Mouse (Mus musculus) MEL (cell line): ENCODE data around the gene Calhm5. TPM values are rescaled to one million over a fixed set of nuclear protein-coding genes. Genes with fewer than 3 reads are reported as not detected.
A peak's percentile ranks its signal among the peaks of the same experiment; 100 is the strongest.

Source experiments
- DNase-seq: peaks from one replicate; pipeline ENCODE4 v3.0.0; 2011; ENCODE audit warnings: low read depth, low spot score
- H3K27ac ChIP-seq: 2 replicates; pipeline ENCODE4 v1.5.1; 2012; ENCODE audit warnings: low read depth, mild to moderate bottlenecking, control low read depth, low read length, moderate library complexity; ENCODE audit not compliant: control insufficient read depth
- H3K27me3 ChIP-seq, 2 experiments: fragments of 150-350 bp in 1 of 2; sonication (generic) in 1 of 2; 2 replicates each; pipeline ENCODE4 v1.6.1; 2012; ENCODE audit warnings: low read length in 2 of 2, mild to moderate bottlenecking in 2 of 2, improper control_type of control experiment in 1 of 2, moderate library complexity in 1 of 2; ENCODE audit not compliant: insufficient read depth in 2 of 2, control insufficient read depth in 1 of 2
- H3K36me3 ChIP-seq, 2 experiments: 2 replicates each; pipeline ENCODE4 v1.6.1; 2012 to 2014; ENCODE audit warnings: low read length in 2 of 2, improper control_type of control experiment in 1 of 2, inconsistent platforms in 1 of 2, mild to moderate bottlenecking in 1 of 2; ENCODE audit not compliant: insufficient read depth in 2 of 2, control insufficient read depth in 1 of 2
- H3K4me1 ChIP-seq, 2 experiments: fragments of 150-350 bp in 1 of 2; sonication (generic) in 1 of 2; 2 replicates each; pipeline ENCODE4 v1.6.1; 2012; ENCODE audit warnings: low read length in 2 of 2, improper control_type of control experiment in 1 of 2, mild to moderate bottlenecking in 1 of 2; ENCODE audit not compliant: insufficient read depth in 2 of 2, control insufficient read depth in 1 of 2
- H3K4me3 ChIP-seq, 2 experiments: fragments of 150-350 bp in 1 of 2; sonication (generic) in 1 of 2; 2 replicates each; pipeline ENCODE4 v1.5.1; 2012; ENCODE audit warnings: low read depth in 2 of 2, low read length in 2 of 2, mild to moderate bottlenecking in 2 of 2, moderate library complexity in 2 of 2, control low read depth in 1 of 2, improper control_type of control experiment in 1 of 2; ENCODE audit not compliant: control insufficient read depth in 1 of 2, insufficient read depth in 1 of 2
- H3K79me2 ChIP-seq: 2 replicates; pipeline ENCODE4 v1.6.1; 2012; ENCODE audit warnings: mild to moderate bottlenecking, low read length, moderate library complexity; ENCODE audit not compliant: control insufficient read depth, poor library complexity, insufficient read depth
- H3K9ac ChIP-seq: 2 replicates; pipeline ENCODE4 v1.6.1; 2012; ENCODE audit warnings: low read depth, mild to moderate bottlenecking, control low read depth, low read length, moderate library complexity; ENCODE audit not compliant: control insufficient read depth, poor library complexity, severe bottlenecking
- H3K9me3 ChIP-seq: fragments of 150-350 bp; sonication (generic); replicated peaks from 2 replicates; pipeline ENCODE4 v1.6.1; 2012; ENCODE audit warnings: mild to moderate bottlenecking, low read length, improper control_type of control experiment, moderate library complexity; ENCODE audit not compliant: insufficient read depth
- BHLHE40 ChIP-seq: IDR thresholded peaks from 2 replicates; pipeline ENCODE4 v1.6.1; 2012; ENCODE audit warnings: low read depth, mild to moderate bottlenecking, inconsistent platforms, low read length, improper control_type of control experiment, borderline replicate concordance
- CHD1 ChIP-seq: IDR thresholded peaks from 2 replicates; pipeline ENCODE4 v1.6.1; 2012; ENCODE audit warnings: low read depth, mild to moderate bottlenecking, inconsistent platforms, low read length, improper control_type of control experiment
- CHD2 ChIP-seq: IDR thresholded peaks from 2 replicates; pipeline ENCODE4 v1.6.1; 2011; ENCODE audit warnings: low read length, improper control_type of control experiment
- ELF1 ChIP-seq: IDR thresholded peaks from 2 replicates; pipeline ENCODE4 v1.6.1; 2014; ENCODE audit warnings: low read depth, mild to moderate bottlenecking, inconsistent platforms, low read length, improper control_type of control experiment, moderate library complexity
- EP300 ChIP-seq, 2 experiments: IDR thresholded peaks; 2 replicates each; pipeline ENCODE4 v1.6.1; 2011; ENCODE audit warnings: improper control_type of control experiment in 2 of 2, low read length in 2 of 2, low read depth in 1 of 2, mild to moderate bottlenecking in 1 of 2
- ETS1 ChIP-seq: IDR thresholded peaks from 2 replicates; pipeline ENCODE4 v1.6.1; 2012; ENCODE audit warnings: low read depth, mild to moderate bottlenecking, inconsistent platforms, low read length, improper control_type of control experiment, moderate library complexity
- MAFK ChIP-seq: IDR thresholded peaks from 2 replicates; pipeline ENCODE4 v1.6.1; 2011; ENCODE audit warnings: low read depth, mild to moderate bottlenecking, low read length, improper control_type of control experiment, borderline replicate concordance
- MEF2A ChIP-seq: IDR thresholded peaks from 2 replicates; pipeline ENCODE4 v1.6.1; 2014; ENCODE audit warnings: low read depth, mild to moderate bottlenecking, inconsistent platforms, low read length, improper control_type of control experiment; ENCODE audit not compliant: poor library complexity, insufficient replicate concordance, severe bottlenecking; ENCODE audit errors: extremely low read depth
- MXI1 ChIP-seq: IDR thresholded peaks from 2 replicates; pipeline ENCODE4 v1.6.1; 2011; ENCODE audit warnings: mild to moderate bottlenecking, low read depth, low read length, improper control_type of control experiment
- MYC ChIP-seq: IDR thresholded peaks from 2 replicates; pipeline ENCODE4 v1.6.1; 2011; ENCODE audit warnings: low read depth, mild to moderate bottlenecking, low read length, improper control_type of control experiment, moderate library complexity
- RAD21 ChIP-seq: IDR thresholded peaks from 2 replicates; pipeline ENCODE4 v1.6.1; 2011; ENCODE audit warnings: mild to moderate bottlenecking, low read depth, low read length, improper control_type of control experiment
- RCOR1 ChIP-seq: IDR thresholded peaks from 2 replicates; pipeline ENCODE4 v1.6.1; 2012; ENCODE audit warnings: low read depth, mild to moderate bottlenecking, inconsistent platforms, low read length, improper control_type of control experiment
- SIN3A ChIP-seq: IDR thresholded peaks from 2 replicates; pipeline ENCODE4 v1.6.1; 2012; ENCODE audit warnings: low read length, improper control_type of control experiment, inconsistent platforms
- SMC3 ChIP-seq: IDR thresholded peaks from 2 replicates; pipeline ENCODE4 v1.6.1; 2011; ENCODE audit warnings: low read depth, low read length, improper control_type of control experiment
- UBTF ChIP-seq: IDR thresholded peaks from 2 replicates; pipeline ENCODE4 v1.6.1; 2012; ENCODE audit warnings: low read depth, mild to moderate bottlenecking, inconsistent platforms, low read length, improper control_type of control experiment, moderate library complexity, borderline replicate concordance; ENCODE audit not compliant: insufficient read depth
- USF1 ChIP-seq: IDR thresholded peaks from 2 replicates; pipeline ENCODE4 v1.6.1; 2014; ENCODE audit warnings: low read depth, mild to moderate bottlenecking, inconsistent platforms, low read length, improper control_type of control experiment, moderate library complexity
- USF2 ChIP-seq, 2 experiments: IDR thresholded peaks; 2 replicates each; pipeline ENCODE4 v1.6.1; 2011 to 2012; ENCODE audit warnings: improper control_type of control experiment in 2 of 2, low read length in 2 of 2, borderline replicate concordance in 1 of 2, inconsistent platforms in 1 of 2, low read depth in 1 of 2, mild to moderate bottlenecking in 1 of 2; ENCODE audit not compliant: insufficient read depth in 1 of 2
- ZC3H11A ChIP-seq: IDR thresholded peaks from 2 replicates; pipeline ENCODE4 v1.6.1; 2012; ENCODE audit warnings: low read depth, mild to moderate bottlenecking, inconsistent platforms, low read length, improper control_type of control experiment
- ZKSCAN1 ChIP-seq: IDR thresholded peaks from 2 replicates; pipeline ENCODE4 v1.6.1; 2012; ENCODE audit warnings: low read depth, mild to moderate bottlenecking, inconsistent platforms, low read length, improper control_type of control experiment, moderate library complexity
- polyA plus RNA-seq, 2 experiments: library from polyadenylated mRNA; stranded (reverse) in 1 of 2; unstranded in 1 of 2; fragments of >175 nt in 1 of 2; fragments of >200 nt in 1 of 2; gene quantifications; 2 replicates each; pipeline versions ENCODE4 v1.2.1 to v1.2.4; 2012; ENCODE audit warnings: low replicate concordance in 2 of 2, low read depth in 1 of 2; ENCODE audit not compliant: insufficient read length in 2 of 2, insufficient read depth in 1 of 2, missing spikeins in 1 of 2
- total RNA-seq: library from RNA; depleted of rRNA; stranded (reverse); fragments of 300-350 nt; gene quantifications from 2 replicates; pipeline ENCODE4 v1.2.3, GENCODE M21; 2012

The Calhm5 gene
- total and polyA plus RNA-seq, 3 experiments = not detected

DNA sequence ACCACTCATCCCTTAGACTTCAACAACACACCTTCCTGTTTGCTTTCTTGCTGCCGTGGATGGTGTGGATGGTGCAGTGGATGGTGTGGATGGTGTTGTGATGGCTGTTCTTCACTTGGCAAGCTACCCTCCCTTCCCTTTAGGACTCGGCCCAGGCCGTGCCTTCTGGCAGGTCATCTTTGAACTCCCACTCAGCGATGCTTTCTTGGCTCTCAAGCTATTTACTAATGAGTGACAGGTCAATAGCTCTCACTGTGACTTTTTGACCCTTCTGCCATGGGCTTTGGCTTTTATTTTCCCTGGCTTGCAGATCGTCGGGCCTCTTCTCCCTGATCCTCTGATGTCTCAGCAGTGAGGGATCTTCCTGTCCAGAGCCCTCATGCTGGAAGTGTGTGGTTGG is 40.1 kb upstream of the Calhm5 start:
- no peak for DNase-seq
- TF ChIP-seq USF1 = no peak
- H3K4me3 ChIP-seq = no peak overlapping the region
- H3K36me3 ChIP-seq = no peaks in the 10 kb centered on the region
- no peak overlapping the region for H3K9ac ChIP-seq
- H3K27ac ChIP-seq = no peak overlapping the region
- H3K9me3 ChIP-seq = no peaks in the 10 kb centered on the region
- no peaks in the 10 kb centered on the region for H3K27me3 ChIP-seq
- H3K79me2 ChIP-seq = no peaks in the 10 kb centered on the region
- no peaks in the 10 kb centered on the region for H3K4me1 ChIP-seq

- Histone ChIP-seq H3K27me3 (no peaks in the 10 kb centered on the region), H3K4me1 (no peaks in the 10 kb centered on the region), H3K79me2 (no peaks in the 10 kb centered on the region), H3K9me3 (no peaks in the 10 kb centered on the region), H3K27ac (no peak overlapping the region), H3K4me3 (no peak overlapping the region), H3K9ac (no peak overlapping the region), H3K36me3 (no peaks in the 10 kb centered on the region)
- DNase-seq = peak; percentile 30
- TF ChIP-seq MEF2A = no peak
- TF ChIP-seq USF2 (IDR thresholded peaks at IDR 0.05; ENCODE audit: borderline replicate concordance in 1 of 2, insufficient read depth in 1 of 2, low read depth in 1 of 2, low read length in 2 of 2) = no peak
- no peak for TF ChIP-seq MYC
- no peak for TF ChIP-seq MAFK
- TF ChIP-seq SMC3 = no peak
- TF ChIP-seq EP300 (IDR thresholded peaks at IDR 0.05; ENCODE audit: low read depth in 1 of 2, low read length in 2 of 2) = no peak
- TF ChIP-seq ELF1 = no peak
- TF ChIP-seq RCOR1 = no peak
- no peak for TF ChIP-seq RAD21
- TF ChIP-seq SIN3A = no peak
- TF ChIP-seq CHD1 = no peak
- TF ChIP-seq ZKSCAN1 = no peak
- TF ChIP-seq BHLHE40 = peak; percentile 54; the same call in 1 of the 2 replicates
- TF ChIP-seq ETS1 = 0 out of 2 replicates have a peak, but pooled peaks have one; percentile 15
Measured at GRCm38 (mm10) chr10:34131356-34131755, 35.0 kb upstream of the Calhm5 start.

DNA sequence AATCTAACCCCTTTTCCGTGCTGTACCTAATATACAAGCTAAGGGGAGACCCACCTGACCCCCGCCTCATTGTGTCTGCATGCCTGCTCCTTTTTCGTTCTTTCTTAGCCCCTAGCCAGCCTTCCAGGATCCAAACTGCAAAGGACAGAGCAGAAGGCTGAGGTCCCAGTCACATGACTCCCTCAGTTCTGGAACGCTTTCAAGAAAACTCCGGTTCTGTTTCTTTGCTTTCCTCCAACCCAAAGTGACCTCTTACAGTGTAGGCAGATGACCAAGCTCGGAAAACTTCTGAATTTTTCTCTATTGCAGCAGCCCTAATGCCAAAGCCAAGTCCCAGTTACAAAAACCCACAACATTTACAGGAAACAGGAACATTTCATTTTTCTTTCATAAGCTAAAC is 32.1 kb upstream of the Calhm5 start:
- H3K27me3 ChIP-seq = no peaks in the 10 kb centered on the region
- no peaks in the 10 kb centered on the region for H3K4me1 ChIP-seq
- H3K27ac ChIP-seq = no peak overlapping the region
- H3K36me3 ChIP-seq = no peaks in the 10 kb centered on the region
- no peak overlapping the region for H3K4me3 ChIP-seq
- H3K79me2 ChIP-seq = no peaks in the 10 kb centered on the region
- TF ChIP-seq BHLHE40 (no peak), SMC3 (no peak), MXI1 (no peak), ZKSCAN1 (no peak), UBTF (no peak), ELF1 (no peak), ZC3H11A (no peak), CHD2 (no peak)
- no peaks in the 10 kb centered on the region for H3K9me3 ChIP-seq
- no peak for DNase-seq
- H3K9ac ChIP-seq = no peak overlapping the region
